Mouse (Mus musculus): ENCODE results near the gene Acbd4. TPM values are rescaled to one million over a fixed set of nuclear protein-coding genes. Genes with fewer than 3 reads are reported as not detected.

Acbd4 gene
- polyA plus RNA-seq, 1 experiment, result 5.7 TPM

DNA sequence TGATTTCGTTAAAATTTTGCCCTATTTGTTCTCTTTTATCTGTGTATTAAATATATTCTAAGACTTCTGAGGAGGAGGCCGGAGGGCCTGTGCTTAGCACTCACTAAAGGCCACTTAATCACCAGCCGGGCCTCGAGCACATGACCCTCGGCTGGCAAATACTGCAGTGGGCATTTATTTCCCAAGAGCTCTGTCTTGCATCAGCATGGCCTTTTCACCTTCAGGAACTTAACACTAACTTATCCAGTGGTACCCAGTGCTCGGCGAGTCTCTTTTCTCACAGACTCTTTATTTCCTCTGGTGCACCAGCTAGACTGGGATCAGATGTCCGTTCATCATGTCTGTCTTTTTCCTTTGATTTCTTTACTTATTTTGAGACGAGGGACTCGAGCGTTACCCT, 59.3 kb downstream of the Acbd4 start:
- Histone ChIP-seq H3K4me3 (ENCODE audit: control insufficient read depth, low read depth, low read length) (no peak overlapping the region), H3K4me1 (ENCODE audit: control insufficient read depth, insufficient read depth, low read length) (peaks cover 11% of the 10 kb centered on the region), H3K27me3 (ENCODE audit: control insufficient read depth, insufficient read depth, low read length) (no peaks in the 10 kb centered on the region), H3K36me3 (ENCODE audit: control insufficient read depth, insufficient read depth, low read length) (no peaks in the 10 kb centered on the region), H3K27ac (ENCODE audit: control insufficient read depth, insufficient read depth, low read depth, low read length) (no peak overlapping the region)
- TF ChIP-seq POLR2A (IDR thresholded peaks at IDR 0.05; ENCODE audit: control insufficient read depth, low read depth, low read length), result no peak
- no peak for TF ChIP-seq CTCF (IDR thresholded peaks at IDR 0.05; ENCODE audit: control insufficient read depth, insufficient read depth, insufficient replicate concordance, low read depth, low read length)

DNA sequence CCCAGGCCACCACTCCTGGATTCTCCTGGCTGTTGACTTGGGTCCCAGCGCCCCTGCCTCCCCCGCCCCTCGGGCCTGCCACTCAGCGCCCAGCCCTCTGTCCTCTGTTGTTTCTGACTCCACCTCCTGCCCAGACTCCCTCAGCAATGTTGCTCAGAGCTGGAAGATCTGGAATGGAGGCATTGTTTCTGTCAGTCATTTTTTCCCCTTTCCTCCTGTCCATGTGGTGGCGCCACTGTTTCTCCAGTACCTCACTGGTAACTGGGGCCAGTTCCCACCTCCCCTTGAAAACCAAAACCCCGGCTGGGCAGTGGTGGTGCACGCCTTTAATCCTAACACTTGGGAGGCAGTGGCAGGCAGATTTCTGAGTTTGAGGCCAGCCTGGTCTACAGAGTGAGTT, 60.0 kb downstream of the Acbd4 start:
- Histone ChIP-seq H3K4me3 (ENCODE audit: control insufficient read depth, low read depth, low read length) (no peak overlapping the region), H3K27me3 (ENCODE audit: control insufficient read depth, insufficient read depth, low read length) (no peaks in the 10 kb centered on the region), H3K4me1 (ENCODE audit: control insufficient read depth, insufficient read depth, low read length) (peaks cover 11% of the 10 kb centered on the region), H3K27ac (ENCODE audit: control insufficient read depth, insufficient read depth, low read depth, low read length) (no peak overlapping the region), H3K36me3 (ENCODE audit: control insufficient read depth, insufficient read depth, low read length) (no peaks in the 10 kb centered on the region)
- no peak for TF ChIP-seq CTCF (IDR thresholded peaks at IDR 0.05; ENCODE audit: control insufficient read depth, insufficient read depth, insufficient replicate concordance, low read depth, low read length)
- no peak for TF ChIP-seq POLR2A (IDR thresholded peaks at IDR 0.05; ENCODE audit: control insufficient read depth, low read depth, low read length)

Other genes starting within 250 kb of the Acbd4 start
- gene Eftud2, start 220.7 kb upstream of the Acbd4 start, polyA plus RNA-seq (2012; rRNA removed), result 72.5 and 83.8 TPM in 2 replicates
- gene Ccdc103, start 220.5 kb upstream of the Acbd4 start, polyA plus RNA-seq (2012; rRNA removed), result 19.8 and 22.9 TPM in 2 replicates
- 18.7 and 19.2 TPM in 2 replicates for gene Fam187a, start 216.5 kb upstream of the Acbd4 start, polyA plus RNA-seq (2012; rRNA removed)
- gene Gfap, start 200.8 kb upstream of the Acbd4 start, polyA plus RNA-seq (2012; rRNA removed), result 0.32 and 0.62 TPM in 2 replicates
- 25.9 and 26.7 TPM in 2 replicates for gene Kif18b, start 176.6 kb upstream of the Acbd4 start, polyA plus RNA-seq (2012; rRNA removed)
- gene C1ql1, start 155.0 kb upstream of the Acbd4 start, polyA plus RNA-seq (2012; rRNA removed), result 0.77 and 0.80 TPM in 2 replicates
- gene Nmt1, start 73.5 kb upstream of the Acbd4 start, polyA plus RNA-seq (2012; rRNA removed), result 97.3 and 100 TPM in 2 replicates
- gene Dcakd, start 73.3 kb upstream of the Acbd4 start, polyA plus RNA-seq (2012; rRNA removed), result 24.0 and 26.8 TPM in 2 replicates
- 4.9 and 5.5 TPM in 2 replicates for gene Plcd3, start within 50 bp of the Acbd4 start, polyA plus RNA-seq (2012; rRNA removed)
- gene Hexim1, start 14.5 kb downstream of the Acbd4 start, polyA plus RNA-seq (2012; rRNA removed), result 5.8 and 6.1 TPM in 2 replicates
- gene Hexim2, start 30.7 kb downstream of the Acbd4 start, polyA plus RNA-seq (2012; rRNA removed), result 38.8 and 53.8 TPM in 2 replicates
- gene Fmnl1, start 69.4 kb downstream of the Acbd4 start, polyA plus RNA-seq (2012; rRNA removed), result 18.4 and 21.6 TPM in 2 replicates
- gene 1700023F06Rik, start 106.9 kb downstream of the Acbd4 start, polyA plus RNA-seq (2012; rRNA removed), result 451 and 466 TPM in 2 replicates
- gene Spata32, start 116.8 kb downstream of the Acbd4 start, polyA plus RNA-seq (2012; rRNA removed), result 142 and 168 TPM in 2 replicates
- gene Map3k14, start 165.8 kb downstream of the Acbd4 start, polyA plus RNA-seq (2012; rRNA removed), result 2.4 and 5.2 TPM in 2 replicates